Mouse (Mus musculus) small intestine, adult 2 months (tissue): ENCODE measurements around the gene Tmem179. TPM values are rescaled to one million over a fixed set of nuclear protein-coding genes. Genes with fewer than 3 reads are reported as not detected.

Source experiments
- H3K27ac ChIP-seq: fragments of 200-500 bp; 2 replicates; pipeline ENCODE4 v1.5.1; 2012; ENCODE audit warnings: low read depth, low read length, control low read depth, inconsistent platforms; ENCODE audit not compliant: insufficient read depth
- H3K27me3 ChIP-seq: fragments of 200-500 bp; 2 replicates; pipeline ENCODE4 v1.6.1; 2012; ENCODE audit warnings: mild to moderate bottlenecking, moderate library complexity, low read length, inconsistent platforms; ENCODE audit not compliant: control insufficient read depth, insufficient read depth
- H3K36me3 ChIP-seq: fragments of 200-500 bp; 2 replicates; pipeline ENCODE4 v1.6.1; 2012; ENCODE audit warnings: mild to moderate bottlenecking, low read length, control low read depth, inconsistent platforms; ENCODE audit not compliant: control insufficient read depth, insufficient read depth
- H3K4me1 ChIP-seq: fragments of 200-500 bp; 2 replicates; pipeline ENCODE4 v1.6.1; 2012; ENCODE audit warnings: low read length, inconsistent platforms, mixed read lengths; ENCODE audit not compliant: control insufficient read depth, insufficient read depth, insufficient read length
- H3K4me3 ChIP-seq: fragments of 200-500 bp; 2 replicates; pipeline ENCODE4 v1.5.1; 2012; ENCODE audit warnings: low read depth, mild to moderate bottlenecking, control low read depth, inconsistent platforms, low read length, moderate library complexity
- CTCF ChIP-seq: fragments of 200-500 bp; IDR thresholded peaks from 2 replicates; pipeline ENCODE4 v1.5.1; 2012; ENCODE audit warnings: low read depth, mild to moderate bottlenecking, control low read depth, inconsistent platforms, low read length, moderate library complexity, mixed read lengths; ENCODE audit not compliant: insufficient replicate concordance, insufficient read length; ENCODE audit errors: extremely low read depth
- POLR2A ChIP-seq: fragments of 200-500 bp; IDR thresholded peaks from 2 replicates; pipeline ENCODE4 v1.6.1; 2012; ENCODE audit warnings: low read depth, mild to moderate bottlenecking, control low read depth, inconsistent platforms, low read length, moderate library complexity
- WGBS: fragments of 180-500 bp; shearing (Covaris S2); methylation state at CpG from one replicate; pipeline ENCODE4 v1.1.7; 2018; 5-methylcytosine and 5-hydroxymethylcytosine counted together
- polyA plus RNA-seq: library from polyadenylated mRNA; depleted of rRNA; stranded (reverse); fragments of >200 nt; gene quantifications from 2 replicates; pipeline ENCODE4 v1.2.3, GENCODE M21; 2012

Gene Tmem179
- polyA plus RNA-seq, 1 experiment = 0.91 TPM

DNA sequence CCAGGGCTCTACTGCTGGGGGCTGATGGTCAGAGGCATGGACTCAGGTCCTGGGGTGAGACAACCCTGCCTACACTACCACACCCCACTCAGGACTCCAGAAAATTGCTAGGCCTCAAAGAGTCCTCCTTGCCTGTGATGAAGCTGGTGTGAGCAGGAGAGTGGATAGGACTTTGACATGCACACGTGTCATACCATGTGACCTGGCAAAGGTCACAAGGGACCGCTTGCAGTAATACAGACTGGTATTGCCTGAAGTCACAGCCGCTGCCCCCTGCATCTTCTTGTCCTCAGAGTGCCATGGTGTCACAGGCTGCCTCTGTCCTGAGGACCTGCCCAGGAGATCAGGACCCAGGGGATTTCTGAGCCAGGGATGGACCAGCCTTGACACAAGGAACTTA, 52.0 kb downstream of the Tmem179 start:
- TF ChIP-seq POLR2A (no peak), CTCF (no peak)
- Histone ChIP-seq H3K4me3 (no peak overlapping the region), H3K36me3 (no peaks in the 10 kb centered on the region), H3K4me1 (peaks cover 30% of the 10 kb centered on the region), H3K27ac (peak overlapping the region; percentile 71), H3K27me3 (no peaks in the 10 kb centered on the region)
- WGBS = 56% methylated on average over 3 of the region's 3 CpGs

DNA sequence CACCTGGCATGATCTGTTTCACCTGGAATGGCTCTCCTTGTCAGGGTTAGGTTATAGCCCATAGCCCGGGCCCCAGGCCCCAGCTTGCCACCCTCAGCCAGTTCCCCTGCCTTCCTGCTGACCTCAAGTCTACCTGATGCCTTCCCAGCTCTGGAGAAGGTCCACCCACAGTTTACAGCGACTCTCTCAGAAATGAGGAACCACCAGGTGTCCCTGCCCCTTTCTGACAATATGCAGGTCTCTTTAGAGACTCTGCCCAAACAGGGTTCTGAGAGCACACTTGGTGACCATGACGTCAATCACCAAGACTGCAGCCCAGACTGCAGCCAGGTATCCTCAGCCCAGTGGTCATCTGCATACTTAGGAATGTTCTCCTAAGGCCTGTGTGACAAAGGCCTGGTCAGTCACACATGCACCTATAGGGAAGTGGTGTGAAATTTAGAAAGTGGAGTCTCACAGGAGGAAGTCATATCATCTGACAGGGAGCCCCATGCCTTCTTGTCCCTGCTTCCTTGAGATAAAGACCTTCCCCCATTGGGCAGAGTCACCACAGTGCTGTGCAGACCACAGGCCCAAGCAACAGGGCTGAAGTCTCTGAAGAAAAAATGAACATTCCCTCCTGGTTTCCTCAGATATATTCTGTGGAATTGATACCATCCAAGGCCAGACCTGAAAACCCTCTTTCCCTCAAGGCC, 52.6 kb downstream of the Tmem179 start:
- TF ChIP-seq CTCF (no peak), POLR2A (no peak)
- Histone ChIP-seq H3K27ac (peak overlapping the region; percentile 40; the same call in 1 of the 2 replicates), H3K36me3 (no peaks in the 10 kb centered on the region), H3K4me3 (no peak overlapping the region), H3K4me1 (peaks cover 30% of the 10 kb centered on the region), H3K27me3 (no peaks in the 10 kb centered on the region)
- WGBS = 72% methylated on average over 3 of the region's 3 CpGs

DNA sequence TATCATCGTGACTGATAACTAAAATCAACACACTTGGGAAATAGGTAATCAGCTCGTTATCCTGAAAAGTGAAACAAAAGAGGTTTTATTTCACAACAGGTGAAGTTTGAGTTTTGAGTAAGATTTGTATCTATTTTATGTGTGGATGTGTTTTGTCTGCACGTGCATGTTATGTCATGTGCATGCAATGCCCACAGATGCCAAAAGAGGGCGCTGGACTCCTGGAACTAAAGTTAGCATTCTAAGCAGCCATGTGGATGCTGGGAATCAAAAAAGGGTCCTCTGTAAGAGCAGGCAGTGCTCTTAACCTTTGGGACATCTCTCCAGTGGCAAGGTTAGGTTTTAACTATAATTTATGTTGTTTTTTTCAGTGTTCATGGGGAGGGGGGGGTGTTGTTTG, 53.3 kb downstream of the Tmem179 start:
- 56% methylated on average over 4 of the region's 4 CpGs for WGBS
- Histone ChIP-seq H3K36me3 (no peaks in the 10 kb centered on the region), H3K27ac (no peak overlapping the region), H3K4me1 (peaks cover 30% of the 10 kb centered on the region), H3K4me3 (no peak overlapping the region), H3K27me3 (no peaks in the 10 kb centered on the region)
- TF ChIP-seq POLR2A = no peak
- no peak for TF ChIP-seq CTCF

DNA sequence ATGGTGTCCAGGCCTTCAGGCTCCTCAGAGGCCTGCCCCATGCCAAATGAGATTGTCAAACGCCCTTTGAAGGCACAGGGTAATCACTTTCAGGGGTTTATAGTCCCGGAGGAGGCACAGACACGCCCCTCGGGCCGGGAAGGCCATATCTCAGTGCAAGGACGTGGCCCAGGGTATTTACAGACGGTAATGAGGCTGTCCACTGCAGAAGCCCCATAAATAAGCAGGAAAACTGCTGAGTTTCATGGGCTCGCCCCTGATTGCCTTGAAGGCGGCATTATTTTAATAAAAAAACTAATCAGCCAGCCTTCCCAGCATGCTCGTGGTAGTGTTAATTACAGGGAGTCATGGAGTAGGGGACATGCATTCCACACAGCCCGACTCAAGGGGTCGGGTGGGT, 54.1 kb downstream of the Tmem179 start:
- Histone ChIP-seq H3K36me3 (no peaks in the 10 kb centered on the region), H3K27me3 (no peaks in the 10 kb centered on the region), H3K4me3 (no peak overlapping the region), H3K27ac (no peak overlapping the region), H3K4me1 (peaks cover 26% of the 10 kb centered on the region)
- 33% methylated on average over 12 of the region's 12 CpGs for WGBS
- TF ChIP-seq CTCF (no peak), POLR2A (no peak)

DNA sequence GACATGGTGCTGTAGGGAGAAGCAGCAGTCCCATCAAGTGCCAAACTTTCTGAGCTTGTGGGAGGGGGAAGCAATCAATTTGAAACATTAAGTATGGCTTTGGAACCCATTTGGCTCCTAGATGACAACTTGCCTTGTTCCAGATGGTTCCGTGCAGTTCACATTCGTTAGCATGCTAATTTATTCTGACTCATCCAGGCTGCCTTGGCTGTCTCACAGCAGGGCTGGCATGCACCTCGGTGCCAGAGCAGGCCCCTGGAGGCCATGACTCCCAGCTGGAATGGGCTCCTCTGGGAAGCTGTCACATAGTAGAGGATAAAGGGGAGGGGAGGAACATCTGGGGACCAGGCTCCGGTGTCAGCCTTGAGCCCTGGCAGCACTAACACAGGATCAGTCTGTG, 58.7 kb downstream of the Tmem179 start:
- 67% methylated on average over 4 of the region's 4 CpGs for WGBS
- no peak overlapping the region for H3K4me3 ChIP-seq
- no peak overlapping the region for H3K27ac ChIP-seq
- no peaks in the 10 kb centered on the region for H3K36me3 ChIP-seq
- peaks cover 6% of the 10 kb centered on the region; the same call in 1 of the 2 replicates for H3K4me1 ChIP-seq
- no peaks in the 10 kb centered on the region for H3K27me3 ChIP-seq
- TF ChIP-seq POLR2A (no peak), CTCF (no peak)

DNA sequence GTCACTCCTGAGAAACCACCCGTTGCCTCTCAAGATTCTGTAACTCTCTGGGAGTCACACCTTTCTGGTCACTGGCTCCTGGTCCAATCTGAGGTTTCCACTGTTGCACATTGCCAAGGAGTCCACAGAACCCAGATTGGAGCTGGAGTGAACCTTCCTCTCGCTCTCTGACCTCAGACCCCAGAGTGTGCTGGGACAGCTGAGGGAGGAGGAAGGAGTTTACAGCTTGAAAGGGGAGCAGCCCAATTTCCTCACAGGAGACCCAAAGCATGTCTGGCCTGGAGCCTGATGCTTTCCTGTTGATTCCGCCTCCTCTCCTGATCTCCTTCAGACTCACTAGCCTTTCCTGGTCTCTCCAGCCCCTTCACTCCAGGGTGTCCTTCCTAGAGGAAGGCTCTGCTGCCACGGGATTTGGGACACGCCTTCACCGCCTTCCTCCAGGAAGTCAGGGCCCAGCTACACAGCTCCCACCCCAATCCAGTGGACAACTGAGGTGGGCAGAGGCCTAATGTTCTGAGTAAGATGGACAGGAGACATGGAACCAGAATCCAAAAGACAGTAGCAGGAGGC, 60.3 kb downstream of the Tmem179 start:
- H3K27me3 ChIP-seq = no peaks in the 10 kb centered on the region
- no peak overlapping the region for H3K27ac ChIP-seq
- H3K4me3 ChIP-seq = no peak overlapping the region
- H3K36me3 ChIP-seq = no peaks in the 10 kb centered on the region
- TF ChIP-seq CTCF (no peak), POLR2A (no peak)
- WGBS = 63% methylated on average over 6 of the region's 6 CpGs
- no peaks in the 10 kb centered on the region for H3K4me1 ChIP-seq

DNA sequence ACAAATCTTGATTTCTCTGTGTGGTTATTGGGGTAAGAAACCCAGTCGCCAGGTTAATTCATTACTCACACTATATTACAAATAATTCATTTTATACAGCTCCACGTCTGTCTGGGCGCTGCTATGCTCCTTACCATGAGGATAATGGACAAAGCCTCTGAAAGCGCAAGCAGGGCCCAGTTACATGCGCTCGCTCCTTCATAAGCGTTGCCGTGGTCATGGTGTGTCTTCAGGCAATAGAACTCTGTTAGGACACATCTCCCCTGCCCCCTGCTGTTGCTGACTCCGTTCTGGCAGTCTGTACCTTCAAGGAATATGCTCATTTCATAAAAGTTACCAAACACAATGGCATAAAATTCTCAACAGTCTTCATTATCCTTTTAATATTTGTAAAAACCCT, 64.7 kb downstream of the Tmem179 start:
- TF ChIP-seq POLR2A (no peak), CTCF (no peak)
- H3K4me1 ChIP-seq = no peaks in the 10 kb centered on the region
- no peaks in the 10 kb centered on the region for H3K36me3 ChIP-seq
- H3K4me3 ChIP-seq = no peak overlapping the region
- H3K27me3 ChIP-seq = no peaks in the 10 kb centered on the region
- no peak overlapping the region for H3K27ac ChIP-seq
- 89% methylated on average over 9 of the region's 9 CpGs for WGBS
